Mouse (Mus musculus) testis, adult 2 months (tissue): ENCODE data around the gene Plet1. TPM values are rescaled to one million over a fixed set of nuclear protein-coding genes. Genes with fewer than 3 reads are reported as not detected.

Source experiments
- H3K27ac ChIP-seq: fragments of 200-500 bp; 2 replicates; pipeline ENCODE4 v1.5.1; 2012; ENCODE audit warnings: low read depth, low read length; ENCODE audit not compliant: control insufficient read depth, insufficient read depth
- H3K27me3 ChIP-seq: fragments of 200-500 bp; 2 replicates; pipeline ENCODE4 v1.6.1; 2012; ENCODE audit warnings: mild to moderate bottlenecking, low read length, moderate library complexity; ENCODE audit not compliant: control insufficient read depth, insufficient read depth
- H3K36me3 ChIP-seq: fragments of 200-500 bp; 2 replicates; pipeline ENCODE4 v1.6.1; 2012; ENCODE audit warnings: mild to moderate bottlenecking, low read length; ENCODE audit not compliant: control insufficient read depth, insufficient read depth
- H3K4me1 ChIP-seq: fragments of 200-500 bp; 2 replicates; pipeline ENCODE4 v1.6.1; 2012; ENCODE audit warnings: low read length; ENCODE audit not compliant: control insufficient read depth, insufficient read depth
- H3K4me3 ChIP-seq: fragments of 200-500 bp; 2 replicates; pipeline ENCODE4 v1.5.1; 2012; ENCODE audit warnings: low read depth, mild to moderate bottlenecking, low read length, moderate library complexity, mixed read lengths; ENCODE audit not compliant: control insufficient read depth
- CTCF ChIP-seq: fragments of 200-500 bp; IDR thresholded peaks from 2 replicates; pipeline ENCODE4 v1.5.1; 2012; ENCODE audit warnings: low read depth, mild to moderate bottlenecking, inconsistent platforms, low read length, moderate library complexity; ENCODE audit not compliant: control insufficient read depth, insufficient read depth, insufficient replicate concordance
- POLR2A ChIP-seq: fragments of 200-500 bp; IDR thresholded peaks from 2 replicates; pipeline ENCODE4 v1.6.1; 2012; ENCODE audit warnings: low read depth, mild to moderate bottlenecking, inconsistent platforms, low read length, moderate library complexity; ENCODE audit not compliant: control insufficient read depth
- polyA plus RNA-seq: library from polyadenylated mRNA; depleted of rRNA; stranded (reverse); fragments of >200 nt; gene quantifications from 2 replicates; pipeline ENCODE4 v1.2.3, GENCODE M21; 2012; rRNA removed

Plet1 gene
- polyA plus RNA-seq, 1 experiment: 0.16 TPM

DNA sequence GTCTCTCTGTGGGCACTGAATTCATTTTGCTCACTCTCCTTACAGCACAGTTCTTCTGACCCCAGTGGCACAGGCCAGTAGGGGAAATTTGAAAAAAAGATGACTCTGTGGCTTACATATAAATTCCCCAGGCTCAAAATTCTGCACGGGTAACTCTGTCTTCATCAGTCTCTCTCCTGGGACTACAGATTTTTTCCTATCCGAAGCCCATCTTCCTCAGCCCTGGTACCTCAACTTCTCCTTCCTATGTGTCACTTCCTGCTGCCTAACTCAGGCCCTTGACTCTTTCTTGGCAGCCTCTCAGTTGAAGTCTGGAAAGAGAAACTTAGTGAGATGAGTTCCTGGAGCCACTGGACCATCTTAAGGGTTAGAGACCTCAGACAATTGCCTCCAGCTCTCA, 59.2 kb downstream of the Plet1 start:
- no peak for TF ChIP-seq CTCF
- no peak for TF ChIP-seq POLR2A
- Histone ChIP-seq H3K27ac (no peak overlapping the region), H3K4me1 (no peaks in the 10 kb centered on the region), H3K27me3 (no peaks in the 10 kb centered on the region), H3K36me3 (no peaks in the 10 kb centered on the region), H3K4me3 (no peak overlapping the region)

DNA sequence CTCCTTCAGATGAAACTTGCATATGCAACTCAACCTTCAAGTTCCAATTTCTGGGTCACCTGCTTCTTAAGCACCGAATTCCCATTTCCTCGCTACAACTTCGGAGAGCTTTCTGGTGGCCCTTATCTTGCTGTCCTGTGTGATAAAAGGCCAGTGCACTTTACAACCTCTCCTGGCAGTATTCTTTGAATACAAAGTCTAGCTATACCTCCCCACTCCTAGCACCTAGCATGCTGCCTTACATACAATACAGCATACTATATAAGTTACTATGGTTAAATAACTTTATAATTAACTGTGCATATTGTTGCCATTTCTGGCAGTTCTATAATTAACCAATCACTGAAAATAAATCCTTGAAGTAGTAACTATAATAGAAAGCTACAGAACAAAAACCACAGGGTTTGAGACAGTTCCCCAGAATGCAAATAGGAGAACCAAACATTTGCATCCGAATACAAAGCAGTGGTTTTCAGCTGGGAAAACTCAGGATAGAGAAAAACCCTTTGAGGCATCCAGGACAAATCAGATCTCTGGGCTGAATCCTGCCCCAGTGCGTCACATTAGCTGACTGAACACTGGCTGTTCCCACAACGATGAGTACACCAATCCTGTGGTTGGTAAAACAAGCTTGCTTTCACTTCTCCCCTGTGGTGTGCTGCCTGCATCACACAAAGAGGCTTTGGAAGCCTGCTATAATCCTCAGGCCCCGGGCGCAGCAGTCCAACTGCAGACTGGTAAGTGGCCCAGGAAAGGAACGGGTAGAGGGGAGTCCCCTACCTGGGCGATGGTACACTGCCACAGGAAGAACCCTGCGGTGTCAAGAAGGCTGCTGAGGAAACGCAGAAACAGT, 60.1 kb downstream of the Plet1 start, which contains the start of gene Il18:
TSS of gene Il18 (plus strand) at position 587 of the 853 bp plus-strand sequence.
- Histone ChIP-seq H3K36me3 (no peaks in the 10 kb centered on the region), H3K4me3 (no peak within 1 kb of the TSS), H3K27me3 (no peaks in the 10 kb centered on the region), H3K4me1 (no peaks in the 10 kb centered on the region), H3K27ac (no peak within 1 kb of the TSS)
- no peak for TF ChIP-seq CTCF
- no peak for TF ChIP-seq POLR2A

DNA sequence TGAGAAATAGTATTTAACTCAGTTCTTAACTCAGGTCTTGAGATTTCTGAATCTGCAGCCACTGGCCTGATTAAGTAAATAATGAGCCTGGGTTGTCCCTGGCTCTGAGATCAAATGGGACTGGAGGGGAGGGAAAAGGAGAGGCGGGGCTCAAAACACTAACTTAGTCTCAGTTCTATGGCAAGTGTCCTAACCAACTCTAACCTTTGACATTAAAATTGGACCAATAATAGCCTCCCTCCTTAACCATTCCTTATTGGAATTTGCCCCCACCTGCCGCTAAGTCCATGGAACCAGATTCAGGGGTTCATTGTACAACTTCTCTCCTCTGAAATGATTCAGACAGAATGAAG, 60.7 kb downstream of the Plet1 start, which contains the start of gene Bco2:
TSS of gene Bco2 (minus strand) at position 88 of the 353 bp plus-strand sequence.
- Histone ChIP-seq H3K27ac (no peak within 1 kb of the TSS), H3K4me3 (no peak within 1 kb of the TSS), H3K4me1 (no peaks in the 10 kb centered on the region), H3K27me3 (no peaks in the 10 kb centered on the region), H3K36me3 (no peaks in the 10 kb centered on the region)
- TF ChIP-seq CTCF: no peak
- no peak for TF ChIP-seq POLR2A

Other genes starting within 250 kb of the Plet1 start
- 5.3 and 6.6 TPM in 2 replicates for gene Rpl10-ps3, start 149.6 kb upstream of the Plet1 start, polyA plus RNA-seq
- gene Pts, start 34.2 kb downstream of the Plet1 start, polyA plus RNA-seq: 9.9 and 10.7 TPM in 2 replicates
- gene Il18, start 60.3 kb downstream of the Plet1 start, polyA plus RNA-seq: 0.67 and 0.72 TPM in 2 replicates
- 0.67 and 0.89 TPM in 2 replicates for gene Bco2, start 60.7 kb downstream of the Plet1 start, polyA plus RNA-seq
- gene Tex12, start 66.8 kb downstream of the Plet1 start, polyA plus RNA-seq: 3.7 and 6.2 TPM in 2 replicates
- gene Sdhd, start 109.3 kb downstream of the Plet1 start, polyA plus RNA-seq: 61.7 and 75.8 TPM in 2 replicates
- 512 and 577 TPM in 2 replicates for gene Timm8b, start 109.4 kb downstream of the Plet1 start, polyA plus RNA-seq
- gene Pih1d2, start 122.8 kb downstream of the Plet1 start, polyA plus RNA-seq: 38.2 and 40.3 TPM in 2 replicates
- 6.0 and 6.4 TPM in 2 replicates for gene Nkapd1, start 122.9 kb downstream of the Plet1 start, polyA plus RNA-seq
- 36.8 and 39.7 TPM in 2 replicates for gene Dlat, start 165.3 kb downstream of the Plet1 start, polyA plus RNA-seq
- 14.1 and 15.0 TPM in 2 replicates for gene Dixdc1, start 245.0 kb downstream of the Plet1 start, polyA plus RNA-seq